Mouse (Mus musculus): ENCODE data around the gene Gm49322. TPM values are rescaled to one million over a fixed set of nuclear protein-coding genes. Genes with fewer than 3 reads are reported as not detected.
"Not testable (repeated sequence)": the region's sequence is repeated elsewhere in the genome, so short reads cannot be mapped to it uniquely, and the experiment has no call there.

Gm49322 gene
- polyA plus RNA-seq, 1 experiment from 2014 or later = 1.4 TPM

DNA sequence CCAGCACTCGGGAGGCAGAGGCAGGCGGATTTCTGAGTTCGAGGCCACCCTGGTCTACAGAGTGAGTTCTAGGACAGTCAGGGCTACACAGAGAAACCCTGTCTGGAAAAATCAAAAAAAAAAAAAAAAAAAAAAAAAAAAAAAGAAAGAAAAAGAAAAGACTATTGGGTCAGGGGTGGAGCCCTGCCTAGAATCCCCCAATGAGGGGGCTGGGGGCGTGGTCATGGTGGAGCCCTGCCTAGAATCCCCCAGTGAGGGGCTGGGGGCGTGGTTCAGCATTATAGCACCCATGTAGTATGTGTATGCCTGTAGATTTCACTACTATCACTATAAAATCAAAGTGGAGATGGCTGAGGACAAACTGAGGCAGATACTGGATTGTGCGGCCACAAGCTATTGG lies 44.1 kb downstream of the Gm49322 start:
- H3K4me1 ChIP-seq (ENCODE audit: control insufficient read depth in 2 of 2, insufficient read depth in 2 of 2, low read length in 2 of 2); ATAC-seq (ENCODE audit: insufficient number of reproducible peaks, insufficient read depth, low FRiP score, low read depth); H3K9ac ChIP-seq (ENCODE audit: low read length); H3K9me3 ChIP-seq (ENCODE audit: control insufficient read depth, low read length); H3K27ac ChIP-seq (replicated peaks in 1 of 2; ENCODE audit: control insufficient read depth in 1 of 2, insufficient read depth in 1 of 2, low read depth in 2 of 2, low read length in 2 of 2); H3K4me2 ChIP-seq (ENCODE audit: low read length); H3K27me3 ChIP-seq (ENCODE audit: control insufficient read depth, insufficient read depth, low read length); H3K4me3 ChIP-seq (ENCODE audit: control insufficient read depth in 1 of 2, insufficient read depth in 1 of 2, low read depth in 1 of 2, low read length in 2 of 2): not testable (repeated sequence)
- H3K36me3 ChIP-seq (ENCODE audit: control insufficient read depth, insufficient read depth, low read length) = peaks cover 40% of the 10 kb centered on the region
- WGBS = 84% methylated on average over 6 of the region's 6 CpGs

DNA sequence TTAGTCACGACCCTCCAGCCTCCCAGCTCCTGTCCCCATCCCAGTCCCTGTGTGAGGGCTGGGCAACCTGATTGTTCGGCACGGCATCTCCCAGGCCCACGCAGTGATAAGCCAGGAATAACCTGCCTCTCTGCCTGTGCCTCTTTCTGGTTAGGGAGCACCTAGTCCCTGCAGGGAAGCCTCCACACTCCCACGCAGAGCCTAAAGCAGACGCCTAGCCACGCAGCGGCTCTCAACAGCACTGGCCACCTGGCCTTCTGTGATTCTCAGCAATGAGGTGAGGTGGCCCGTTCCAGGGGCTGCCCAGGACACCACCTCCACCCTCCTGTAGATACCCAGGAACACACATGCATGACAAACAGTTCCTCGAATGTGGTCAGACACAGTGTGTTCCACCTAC lies 44.6 kb downstream of the Gm49322 start:
- WGBS = 77% methylated on average over 10 of the region's 10 CpGs
- ATAC-seq (ENCODE audit: insufficient number of reproducible peaks, insufficient read depth, low FRiP score, low read depth) = no peak
- H3K4me2 ChIP-seq (ENCODE audit: low read length) = no peak overlapping the region
- no peaks in the 10 kb centered on the region for H3K9me3 ChIP-seq (ENCODE audit: control insufficient read depth, low read length)
- H3K4me1 ChIP-seq (ENCODE audit: control insufficient read depth in 2 of 2, insufficient read depth in 2 of 2, low read length in 2 of 2) = peaks cover 5 to 13% of the 10 kb centered on the region in 2 experiments
- no peaks in the 10 kb centered on the region for H3K27me3 ChIP-seq (ENCODE audit: control insufficient read depth, insufficient read depth, low read length)
- no peak overlapping the region for H3K9ac ChIP-seq (ENCODE audit: low read length)
- H3K4me3 ChIP-seq (ENCODE audit: control insufficient read depth in 1 of 2, insufficient read depth in 1 of 2, low read depth in 1 of 2, low read length in 2 of 2) = no peak overlapping the region
- H3K36me3 ChIP-seq (ENCODE audit: control insufficient read depth, insufficient read depth, low read length) = peaks cover 35% of the 10 kb centered on the region
- H3K27ac ChIP-seq (replicated peaks in 1 of 2; ENCODE audit: control insufficient read depth in 1 of 2, insufficient read depth in 1 of 2, low read depth in 2 of 2, low read length in 2 of 2) = no peak overlapping the region

DNA sequence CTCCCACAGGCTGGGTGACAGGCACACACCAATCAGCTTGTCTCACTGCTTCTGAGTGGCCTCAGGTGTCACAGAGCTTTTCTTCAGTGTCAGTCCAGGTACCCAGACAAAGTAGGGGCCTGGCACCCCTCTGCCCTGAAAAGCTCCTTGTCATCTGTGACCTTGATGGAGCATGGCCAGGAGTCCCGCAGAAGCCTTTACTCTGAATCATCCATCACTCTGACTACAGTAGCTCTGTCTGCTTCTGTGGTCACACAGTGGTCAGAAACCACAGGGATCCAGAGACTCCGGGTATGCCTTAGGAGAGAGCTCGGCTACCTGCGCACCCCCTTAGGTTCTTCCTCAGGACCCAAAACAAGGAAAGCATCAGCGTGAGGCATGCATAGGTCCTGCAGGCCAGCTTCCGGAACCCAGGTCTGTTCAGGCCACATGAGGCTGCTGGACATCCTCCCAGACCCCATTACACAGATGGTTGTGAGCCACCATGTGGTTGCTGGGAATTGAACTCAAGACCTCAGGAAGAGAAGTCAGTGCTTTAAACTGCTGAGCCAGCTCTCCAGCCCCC lies 47.4 kb downstream of the Gm49322 start:
- Histone ChIP-seq H3K4me1 (ENCODE audit: control insufficient read depth in 2 of 2, insufficient read depth in 2 of 2, low read length in 2 of 2) (peaks cover 12 to 23% of the 10 kb centered on the region in 2 experiments), H3K4me2 (ENCODE audit: low read length) (no peak overlapping the region), H3K4me3 (ENCODE audit: control insufficient read depth in 1 of 2, insufficient read depth in 1 of 2, low read depth in 1 of 2, low read length in 2 of 2) (no peak overlapping the region), H3K9me3 (ENCODE audit: control insufficient read depth, low read length) (no peaks in the 10 kb centered on the region), H3K27ac (replicated peaks in 1 of 2; ENCODE audit: control insufficient read depth in 1 of 2, insufficient read depth in 1 of 2, low read depth in 2 of 2, low read length in 2 of 2) (no peak overlapping the region), H3K36me3 (ENCODE audit: control insufficient read depth, insufficient read depth, low read length) (peaks cover 9% of the 10 kb centered on the region), H3K9ac (ENCODE audit: low read length) (no peak overlapping the region), H3K27me3 (ENCODE audit: control insufficient read depth, insufficient read depth, low read length) (no peaks in the 10 kb centered on the region)
- no peak for ATAC-seq (ENCODE audit: insufficient number of reproducible peaks, insufficient read depth, low FRiP score, low read depth)
- 85% methylated on average over 6 of the region's 6 CpGs for WGBS

DNA sequence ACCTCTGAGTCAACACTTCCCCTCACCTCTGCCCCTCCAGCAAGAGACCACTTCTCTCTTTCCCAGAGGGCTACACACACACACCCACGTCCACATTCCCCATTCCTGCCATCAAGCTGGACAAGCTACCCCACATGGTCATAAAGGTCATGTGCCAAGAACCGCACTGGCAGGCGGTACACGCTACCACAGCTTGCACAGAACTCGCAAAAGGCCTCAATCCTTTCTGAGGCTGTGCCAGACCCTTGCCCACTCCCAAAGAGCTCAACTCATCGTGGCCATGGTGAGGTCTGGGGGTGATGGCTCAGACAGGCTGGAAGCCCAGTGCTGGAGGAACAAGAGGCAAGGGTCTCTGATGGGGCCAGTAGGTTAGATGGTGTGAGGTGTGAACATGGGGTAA lies 49.0 kb downstream of the Gm49322 start:
- no peak for ATAC-seq (ENCODE audit: insufficient number of reproducible peaks, insufficient read depth, low FRiP score, low read depth)
- Histone ChIP-seq H3K36me3 (ENCODE audit: control insufficient read depth, insufficient read depth, low read length) (peaks cover 6% of the 10 kb centered on the region; the same call in 1 of the 2 replicates), H3K4me2 (ENCODE audit: low read length) (peak overlapping the region; percentile 77), H3K9ac (ENCODE audit: low read length) (0 out of 2 replicates have a peak overlapping the region, but pooled peaks have one; percentile 31), H3K4me1 (ENCODE audit: control insufficient read depth in 2 of 2, insufficient read depth in 2 of 2, low read length in 2 of 2) (peaks cover 12 to 25% of the 10 kb centered on the region in 2 experiments), H3K27ac (replicated peaks in 1 of 2; ENCODE audit: control insufficient read depth in 1 of 2, insufficient read depth in 1 of 2, low read depth in 2 of 2, low read length in 2 of 2) (no peak overlapping the region), H3K4me3 (ENCODE audit: control insufficient read depth in 1 of 2, insufficient read depth in 1 of 2, low read depth in 1 of 2, low read length in 2 of 2) (no peak overlapping the region), H3K27me3 (ENCODE audit: control insufficient read depth, insufficient read depth, low read length) (no peaks in the 10 kb centered on the region), H3K9me3 (ENCODE audit: control insufficient read depth, low read length) (no peaks in the 10 kb centered on the region)
- 85% methylated on average over 6 of the region's 6 CpGs for WGBS

DNA sequence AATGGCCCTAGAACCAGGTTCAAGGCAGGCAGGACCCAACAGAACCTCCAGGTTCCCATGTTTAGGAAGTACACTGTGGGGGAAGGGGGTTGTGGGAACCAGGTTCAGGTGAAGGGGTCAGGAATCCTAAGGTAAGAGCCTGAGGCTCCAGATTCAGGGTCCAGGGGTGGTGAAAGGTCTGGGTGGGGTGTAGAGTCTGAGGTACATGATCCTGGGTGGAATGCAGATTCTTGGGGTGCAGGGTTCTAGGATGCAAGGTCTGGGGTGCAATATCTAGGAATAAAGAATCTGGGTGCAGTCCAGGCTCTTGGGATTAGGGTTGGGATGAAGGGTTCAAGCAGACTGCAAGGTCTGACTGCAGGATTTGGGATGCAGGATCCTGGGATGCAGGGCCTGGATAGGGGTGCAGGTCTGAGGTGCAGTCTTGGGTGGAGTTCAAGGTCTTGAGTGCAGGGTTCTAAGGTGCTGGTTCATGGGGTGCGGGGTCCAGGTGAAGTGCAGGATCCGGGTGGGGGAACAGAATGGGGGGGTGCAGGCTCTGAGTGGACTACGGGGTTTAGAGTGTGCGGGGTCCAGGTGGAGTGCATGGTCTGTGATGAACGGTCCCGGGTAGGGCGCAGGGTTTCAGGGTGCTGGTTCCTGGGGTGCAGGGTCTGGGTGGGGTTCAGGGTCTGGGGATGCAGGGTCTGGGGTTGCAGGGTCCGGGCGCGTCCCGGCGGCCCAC lies 49.7 kb downstream of the Gm49322 start:
- H3K4me1 ChIP-seq (ENCODE audit: control insufficient read depth in 2 of 2, insufficient read depth in 2 of 2, low read length in 2 of 2) = peaks cover 12 to 25% of the 10 kb centered on the region in 2 experiments
- 0 out of 2 replicates have a peak, but pooled peaks have one; percentile 7 for ATAC-seq (ENCODE audit: insufficient number of reproducible peaks, insufficient read depth, low FRiP score, low read depth)
- H3K9ac ChIP-seq (ENCODE audit: low read length) = peak overlapping the region; percentile 94
- no peaks in the 10 kb centered on the region for H3K27me3 ChIP-seq (ENCODE audit: control insufficient read depth, insufficient read depth, low read length)
- H3K36me3 ChIP-seq (ENCODE audit: control insufficient read depth, insufficient read depth, low read length) = peaks cover 6% of the 10 kb centered on the region; the same call in 1 of the 2 replicates
- 4% methylated on average over 12 of the region's 12 CpGs for WGBS
- peak overlapping the region in 1 of 2 experiments; percentile 72; a peak in 2 of 4 replicates for H3K27ac ChIP-seq (replicated peaks in 1 of 2; ENCODE audit: control insufficient read depth in 1 of 2, insufficient read depth in 1 of 2, low read depth in 2 of 2, low read length in 2 of 2)
- peak overlapping the region; percentile 77 for H3K4me2 ChIP-seq (ENCODE audit: low read length)
- H3K9me3 ChIP-seq (ENCODE audit: control insufficient read depth, low read length) = no peaks in the 10 kb centered on the region
- H3K4me3 ChIP-seq (ENCODE audit: control insufficient read depth in 1 of 2, insufficient read depth in 1 of 2, low read depth in 1 of 2, low read length in 2 of 2) = peak overlapping the region; percentile 71 to 93

DNA sequence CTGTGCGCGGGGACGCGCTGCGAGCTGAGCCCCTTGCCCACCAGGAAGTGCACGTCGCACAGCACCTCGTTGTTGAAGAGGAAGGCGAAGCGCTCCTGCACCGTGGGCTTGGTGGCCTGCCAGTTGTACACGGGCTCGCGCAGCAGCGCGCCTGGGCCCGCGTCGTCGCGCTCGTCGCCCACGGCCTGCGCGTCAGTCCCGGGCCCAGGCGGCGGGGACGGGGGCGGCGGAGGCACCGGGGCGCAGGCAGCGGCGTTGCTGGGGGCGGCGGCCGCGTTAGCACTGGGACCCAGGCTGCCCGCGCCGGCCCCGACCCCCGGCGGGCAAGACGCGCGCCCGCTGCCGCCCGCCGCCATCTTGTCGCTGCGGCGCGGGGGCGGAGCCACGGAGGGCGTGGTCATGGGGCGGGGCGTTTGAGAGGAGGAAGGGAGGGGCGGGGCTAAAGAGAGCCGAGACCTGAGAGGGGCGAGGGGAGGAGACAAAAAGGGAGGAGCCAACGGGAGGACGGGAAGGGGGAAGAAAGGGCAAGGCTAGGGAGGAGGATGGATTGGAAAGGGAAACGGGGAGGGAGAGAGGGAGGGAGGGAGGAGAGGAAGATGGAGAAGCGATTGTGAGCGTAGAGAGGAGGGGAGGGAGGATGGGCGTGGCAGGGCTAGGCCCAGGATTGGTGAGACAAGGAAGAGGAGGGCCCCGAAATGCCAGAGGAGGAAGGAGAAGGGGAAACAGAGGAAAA lies 50.5 kb downstream of the Gm49322 start:
- Histone ChIP-seq H3K36me3 (ENCODE audit: control insufficient read depth, insufficient read depth, low read length) (peaks cover 6% of the 10 kb centered on the region; the same call in 1 of the 2 replicates), H3K9ac (ENCODE audit: low read length) (peak overlapping the region; percentile 94), H3K4me2 (ENCODE audit: low read length) (peak overlapping the region; percentile 77), H3K9me3 (ENCODE audit: control insufficient read depth, low read length) (no peaks in the 10 kb centered on the region), H3K4me3 (ENCODE audit: control insufficient read depth in 1 of 2, insufficient read depth in 1 of 2, low read depth in 1 of 2, low read length in 2 of 2) (peak overlapping the region; percentile 71 to 93), H3K27me3 (ENCODE audit: control insufficient read depth, insufficient read depth, low read length) (no peaks in the 10 kb centered on the region), H3K27ac (replicated peaks in 1 of 2; ENCODE audit: control insufficient read depth in 1 of 2, insufficient read depth in 1 of 2, low read depth in 2 of 2, low read length in 2 of 2) (peak overlapping the region; percentile 82), H3K4me1 (ENCODE audit: control insufficient read depth in 2 of 2, insufficient read depth in 2 of 2, low read length in 2 of 2) (peaks cover 12 to 25% of the 10 kb centered on the region in 2 experiments)
- under 1% methylated on average over 69 of the region's 72 CpGs for WGBS
- ATAC-seq (ENCODE audit: insufficient number of reproducible peaks, insufficient read depth, low FRiP score, low read depth) = peak; percentile 84

DNA sequence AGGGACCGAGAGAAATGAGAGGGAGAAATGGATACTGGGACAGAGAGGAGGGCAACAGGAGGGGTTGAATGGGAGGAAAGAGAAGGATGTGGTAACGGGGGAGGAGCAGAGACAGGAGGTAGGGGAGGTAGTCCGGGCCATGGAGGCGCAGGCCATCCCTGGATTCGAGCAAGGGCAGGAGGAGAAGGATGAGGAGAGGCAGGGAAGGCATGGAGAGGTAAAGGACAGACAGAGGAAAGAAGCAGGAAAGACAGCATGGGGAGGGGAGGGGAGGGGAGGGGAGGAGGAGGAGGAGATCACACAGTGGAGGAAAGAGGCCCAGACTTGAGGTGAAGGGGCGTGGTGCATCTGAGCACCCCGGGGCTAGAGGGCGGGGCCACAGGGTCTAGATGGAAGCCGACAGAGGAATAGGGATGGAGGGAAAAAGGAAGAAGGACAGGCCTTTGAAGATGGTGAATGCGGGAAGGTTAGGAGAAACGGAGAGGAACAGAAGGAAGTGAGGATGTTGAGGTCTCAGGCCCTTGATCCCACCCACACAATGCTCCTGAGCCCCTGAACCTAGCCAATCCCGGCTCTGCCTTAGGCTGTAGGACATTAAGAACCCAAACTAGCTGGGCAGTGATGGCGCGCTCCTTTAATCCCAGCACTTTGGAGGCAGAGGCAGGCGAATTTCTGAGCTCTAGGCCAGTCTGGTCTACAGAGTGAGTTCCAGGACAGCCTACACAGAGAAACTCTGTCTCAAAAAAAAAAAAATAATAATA lies 51.2 kb downstream of the Gm49322 start, which contains the start of gene Btbd2:
TSS of gene Btbd2 (minus strand) at position 209 of the 761 bp plus-strand sequence.
- Histone ChIP-seq H3K27me3 (ENCODE audit: control insufficient read depth, insufficient read depth, low read length) (no peaks in the 10 kb centered on the region), H3K4me2 (ENCODE audit: low read length) (peak within 1 kb of the TSS; percentile 77), H3K4me1 (ENCODE audit: control insufficient read depth in 2 of 2, insufficient read depth in 2 of 2, low read length in 2 of 2) (peaks cover 12 to 25% of the 10 kb centered on the region in 2 experiments), H3K4me3 (ENCODE audit: control insufficient read depth in 1 of 2, insufficient read depth in 1 of 2, low read depth in 1 of 2, low read length in 2 of 2) (peak within 1 kb of the TSS; percentile 71 to 93), H3K9ac (ENCODE audit: low read length) (peak within 1 kb of the TSS; percentile 94), H3K36me3 (ENCODE audit: control insufficient read depth, insufficient read depth, low read length) (peaks cover 3% of the 10 kb centered on the region; the same call in 1 of the 2 replicates), H3K27ac (replicated peaks in 1 of 2; ENCODE audit: control insufficient read depth in 1 of 2, insufficient read depth in 1 of 2, low read depth in 2 of 2, low read length in 2 of 2) (peak within 1 kb of the TSS; percentile 82), H3K9me3 (ENCODE audit: control insufficient read depth, low read length) (no peaks in the 10 kb centered on the region)
- WGBS = 25% methylated on average over 15 of the region's 15 CpGs
- ATAC-seq (ENCODE audit: insufficient number of reproducible peaks, insufficient read depth, low FRiP score, low read depth) = no peak
